Mouse (Mus musculus) kidney, postnatal 0 days (tissue): Measurements from ENCODE around the gene Tmem211. TPM values are rescaled to one million over a fixed set of nuclear protein-coding genes. Genes with fewer than 3 reads are reported as not detected.

Experiments
- ATAC-seq: fragments of 200-750 bp; cut with Nextera tagmentation; replicated peaks from 2 replicates; pipeline ENCODE4 v1.8.0; 2017; ENCODE audit warnings: low read depth, moderate number of reproducible peaks, moderate TSS enrichment, moderate library complexity; ENCODE audit not compliant: low FRiP score
- DNase-seq: peaks from one replicate; pipeline ENCODE4 v3.0.0-alpha.2; 2016; ENCODE audit warnings: low spot score
- H3K27ac ChIP-seq: fragments of 300-500 bp; sonication (generic); 2 replicates; pipeline ENCODE4 v1.5.1; 2014; ENCODE audit warnings: mild to moderate bottlenecking
- H3K27me3 ChIP-seq: fragments of 300-500 bp; sonication (generic); 2 replicates; pipeline ENCODE4 v1.6.1; 2014; ENCODE audit warnings: low read length, mixed read lengths; ENCODE audit not compliant: insufficient read depth
- H3K36me3 ChIP-seq: fragments of 300-500 bp; sonication (generic); 2 replicates; pipeline ENCODE4 v1.6.1; 2014; ENCODE audit warnings: low read length, mixed read lengths; ENCODE audit not compliant: insufficient read depth
- H3K4me1 ChIP-seq: fragments of 300-500 bp; sonication (generic); replicated peaks from 2 replicates; pipeline ENCODE4 v1.6.1; 2014; ENCODE audit warnings: antibody characterized with exemption, low read length, mixed read lengths; ENCODE audit not compliant: insufficient read depth
- H3K4me2 ChIP-seq: fragments of 300-500 bp; sonication (generic); 2 replicates; pipeline ENCODE4 v1.6.1; 2014; ENCODE audit warnings: mild to moderate bottlenecking, low read length, moderate library complexity, mixed read lengths
- H3K4me3 ChIP-seq: fragments of 300-500 bp; sonication (generic); replicated peaks from 2 replicates; pipeline ENCODE4 v1.5.1; 2014; ENCODE audit warnings: low read depth, low read length
- H3K9ac ChIP-seq: fragments of 300-500 bp; sonication (generic); 2 replicates; pipeline ENCODE4 v1.6.1; 2014; ENCODE audit warnings: low read depth, low read length
- H3K9me3 ChIP-seq: fragments of 300-500 bp; sonication (generic); replicated peaks from 2 replicates; pipeline ENCODE4 v1.6.1; 2016; ENCODE audit warnings: low read length, inconsistent platforms, mixed read lengths
- CTCF ChIP-seq: IDR thresholded peaks from 2 replicates; pipeline ENCODE4 v1.5.1; 2016; ENCODE audit warnings: antibody characterized with exemption, low read depth, mild to moderate bottlenecking, moderate library complexity
- WGBS: fragments of 180-500 bp; shearing (Covaris S2); extraction: QIAGEN DNeasy Blood & Tissue Kit; methylation state at CpG from one replicate; pipeline ENCODE4 v1.1.7; 2014; 5-methylcytosine and 5-hydroxymethylcytosine counted together
- polyA plus RNA-seq: library from polyadenylated mRNA; unstranded; fragments of >200 nt; fragmentation: Nextera tagmentation; extraction: Ambion mirVana; gene quantifications from 2 replicates; pipeline ENCODE4 v1.2.1, GENCODE M21; 2015

Tmem211 gene
- polyA plus RNA-seq, 1 experiment from 2014 or later, result 0.12 TPM

DNA sequence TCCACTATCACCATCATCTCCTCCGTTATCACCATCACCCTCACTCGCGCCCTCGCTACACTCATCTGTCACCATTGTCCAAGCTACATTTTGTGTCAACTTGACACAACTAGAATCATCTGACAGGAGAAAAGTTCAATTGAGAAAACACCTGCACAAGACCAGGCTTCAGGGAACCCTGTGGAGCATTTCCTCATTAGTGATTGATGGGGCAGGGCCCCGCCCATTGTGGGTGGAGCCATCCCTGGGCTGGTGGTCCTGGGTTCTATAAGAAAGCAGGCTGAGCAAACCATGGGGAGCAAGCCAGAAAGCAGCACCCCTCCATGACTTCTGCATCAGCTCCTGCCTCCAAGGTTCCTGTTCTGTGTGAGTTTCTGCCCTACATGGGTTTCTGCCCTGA, 61.1 kb downstream of the Tmem211 start:
- no peak overlapping the region for H3K27ac ChIP-seq
- peaks cover 8% of the 10 kb centered on the region; the same call in 1 of the 2 replicates for H3K27me3 ChIP-seq
- H3K4me3 ChIP-seq, result no peak overlapping the region
- 46% methylated on average over 5 of the region's 5 CpGs for WGBS
- no peak for TF ChIP-seq CTCF
- no peak overlapping the region for H3K9ac ChIP-seq
- DNase-seq (no peak), ATAC-seq (no peak)
- no peak overlapping the region for H3K4me2 ChIP-seq
- H3K36me3 ChIP-seq, result no peaks in the 10 kb centered on the region
- no peaks in the 10 kb centered on the region for H3K9me3 ChIP-seq
- H3K4me1 ChIP-seq, result peaks cover 4% of the 10 kb centered on the region; the same call in 1 of the 2 replicates

GRCm38 (mm10) chr5:113288490-113288889, 61.8 kb downstream of the Tmem211 start:
- no peak overlapping the region for H3K4me2 ChIP-seq
- H3K9me3 ChIP-seq, result no peaks in the 10 kb centered on the region
- DNase-seq (no peak), ATAC-seq (no peak)
- H3K27ac ChIP-seq, result no peak overlapping the region
- H3K27me3 ChIP-seq, result peaks cover 8% of the 10 kb centered on the region; the same call in 1 of the 2 replicates
- H3K9ac ChIP-seq, result no peak overlapping the region
- H3K36me3 ChIP-seq, result no peaks in the 10 kb centered on the region
- WGBS, result 40% methylated on average over 13 of the region's 13 CpGs
- no peak overlapping the region for H3K4me3 ChIP-seq
- TF ChIP-seq CTCF, result no peak
- H3K4me1 ChIP-seq, result peaks cover 4% of the 10 kb centered on the region; the same call in 1 of the 2 replicates

Other genes starting within 250 kb of the Tmem211 start
- gene Grk3, start 211.1 kb upstream of the Tmem211 start, polyA plus RNA-seq, result 4.4 and 5.4 TPM in 2 replicates
- gene Crybb2, start 156.8 kb upstream of the Tmem211 start, polyA plus RNA-seq, result not detected in 2 replicates
- 0.71 and 1.1 TPM in 2 replicates for gene Crybb3, start 145.3 kb upstream of the Tmem211 start, polyA plus RNA-seq
- gene 2900026A02Rik, start 5.7 kb upstream of the Tmem211 start, polyA plus RNA-seq, result 4.8 and 5.0 TPM in 2 replicates
- gene Sgsm1, start 83.9 kb downstream of the Tmem211 start, polyA plus RNA-seq, result 3.4 and 3.7 TPM in 2 replicates
- not detected in 2 replicates for gene Aym1, start 130.4 kb downstream of the Tmem211 start, polyA plus RNA-seq